Mouse (Mus musculus) hindbrain, embryonic 16.5 days (tissue): ENCODE data around the gene Kcnk6. TPM values are rescaled to one million over a fixed set of nuclear protein-coding genes. Genes with fewer than 3 reads are reported as not detected.
"Not testable (repeated sequence)": the region's sequence is repeated elsewhere in the genome, so short reads cannot be mapped to it uniquely, and the experiment has no call there.

Experiments
- ATAC-seq: fragments of 200-750 bp; cut with Nextera tagmentation; 2 replicates; pipeline ENCODE4 v1.8.0; 2017; ENCODE audit warnings: moderate TSS enrichment, moderate library complexity
- H3K27ac ChIP-seq: fragments of 300-500 bp; sonication (generic); 2 replicates; pipeline ENCODE4 v1.5.1; 2014; ENCODE audit warnings: low read depth, mild to moderate bottlenecking, control low read depth, low read length, moderate library complexity
- H3K27me3 ChIP-seq: fragments of 300-500 bp; sonication (generic); replicated peaks from 2 replicates; pipeline ENCODE4 v1.6.1; 2014; ENCODE audit warnings: low read length; ENCODE audit not compliant: control insufficient read depth, insufficient read depth
- H3K36me3 ChIP-seq: fragments of 300-500 bp; sonication (generic); 2 replicates; pipeline ENCODE4 v1.6.1; 2014; ENCODE audit warnings: mild to moderate bottlenecking, low read length, moderate library complexity, mixed read lengths; ENCODE audit not compliant: control insufficient read depth, insufficient read depth
- H3K4me1 ChIP-seq: fragments of 300-500 bp; sonication (generic); 2 replicates; pipeline ENCODE4 v1.6.1; 2014; ENCODE audit warnings: low read depth, low read length; ENCODE audit not compliant: control insufficient read depth, insufficient read depth
- H3K4me2 ChIP-seq: fragments of 300-500 bp; sonication (generic); 2 replicates; pipeline ENCODE4 v1.6.1; 2014; ENCODE audit warnings: mild to moderate bottlenecking, low read length, control low read depth, moderate library complexity
- H3K4me3 ChIP-seq: fragments of 300-500 bp; sonication (generic); 2 replicates; pipeline ENCODE4 v1.5.1; 2014; ENCODE audit warnings: mild to moderate bottlenecking, low read length, control low read depth, moderate library complexity
- H3K9ac ChIP-seq: fragments of 300-500 bp; sonication (generic); 2 replicates; pipeline ENCODE4 v1.6.1; 2014; ENCODE audit warnings: low read depth, mild to moderate bottlenecking, control low read depth, low read length, moderate library complexity
- H3K9me3 ChIP-seq: fragments of 300-500 bp; sonication (generic); 2 replicates; pipeline ENCODE4 v1.6.1; 2014; ENCODE audit warnings: mild to moderate bottlenecking, low read length, moderate library complexity; ENCODE audit not compliant: control insufficient read depth
- WGBS: fragments of 180-500 bp; shearing (Covaris S2); extraction: QIAGEN DNeasy Blood & Tissue Kit; methylation state at CpG from one replicate; pipeline ENCODE4 v1.1.7; 2014; 5-methylcytosine and 5-hydroxymethylcytosine counted together
- polyA plus RNA-seq: library from polyadenylated mRNA; unstranded; fragments of >200 nt; fragmentation: Nextera tagmentation; extraction: Ambion mirVana; gene quantifications from 2 replicates; pipeline ENCODE4 v1.2.1, GENCODE M21; 2015

Kcnk6 gene
- polyA plus RNA-seq, 1 experiment from 2014 or later: 1.0 TPM

DNA sequence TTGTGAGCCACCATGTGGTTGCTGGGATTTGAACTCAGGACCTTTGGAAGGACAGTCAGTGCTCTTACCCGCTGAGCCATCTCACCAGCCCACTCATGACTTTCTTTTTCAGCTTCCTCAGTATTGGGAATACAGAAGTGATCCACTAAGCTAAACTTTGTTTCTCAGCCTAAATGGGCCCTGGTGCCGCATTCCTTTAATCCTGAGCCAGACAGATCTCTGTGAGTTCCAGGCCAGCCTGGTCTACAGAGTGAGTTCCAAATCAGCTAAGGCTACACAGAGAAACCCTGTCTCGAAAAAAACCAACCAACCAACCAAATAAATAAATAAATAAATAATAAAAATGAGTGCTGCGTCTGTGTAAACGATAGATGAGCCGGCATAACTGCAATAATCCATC lies 5.3 kb upstream of the Kcnk6 start:
- not testable (repeated sequence) for H3K27me3 ChIP-seq, H3K36me3 ChIP-seq, H3K9me3 ChIP-seq, H3K4me1 ChIP-seq
- WGBS: 28% methylated on average over 6 of the region's 6 CpGs
- Histone ChIP-seq H3K9ac (peak overlapping the region; percentile 68), H3K4me2 (peak overlapping the region; percentile 91), H3K4me3 (peak overlapping the region; percentile 80), H3K27ac (peak overlapping the region; percentile 89)
- ATAC-seq: peak; percentile 9; the same call in 1 of the 2 replicates

DNA sequence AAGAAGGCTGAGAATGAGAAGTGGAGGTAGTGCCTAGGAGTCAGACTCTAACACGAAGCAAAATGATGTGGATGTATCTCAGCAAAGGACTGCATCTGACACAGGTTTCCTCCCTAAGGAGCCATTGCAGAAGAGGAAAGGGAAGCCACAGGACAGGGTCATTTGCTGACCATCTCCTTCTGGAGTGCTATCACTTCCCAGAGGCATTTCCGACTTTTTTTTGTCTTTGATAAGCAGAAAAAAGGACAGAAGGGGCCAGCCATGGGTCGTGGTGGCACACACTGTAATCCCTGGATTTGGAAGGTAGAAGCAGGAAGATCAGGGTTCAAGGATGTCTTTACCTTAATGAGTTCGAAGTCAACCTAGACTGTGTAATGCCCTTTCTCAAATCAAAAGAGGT lies 4.3 kb upstream of the Kcnk6 start:
- H3K9ac ChIP-seq: no peak overlapping the region
- H3K4me1 ChIP-seq: peaks cover 16% of the 10 kb centered on the region
- H3K4me2 ChIP-seq: no peak overlapping the region
- H3K4me3 ChIP-seq: no peak overlapping the region
- H3K9me3 ChIP-seq: no peaks in the 10 kb centered on the region
- peaks cover 9% of the 10 kb centered on the region for H3K27me3 ChIP-seq
- H3K36me3 ChIP-seq: no peaks in the 10 kb centered on the region
- no peak overlapping the region for H3K27ac ChIP-seq
- ATAC-seq: no peak
- 89% methylated on average over 4 of the region's 4 CpGs for WGBS

DNA sequence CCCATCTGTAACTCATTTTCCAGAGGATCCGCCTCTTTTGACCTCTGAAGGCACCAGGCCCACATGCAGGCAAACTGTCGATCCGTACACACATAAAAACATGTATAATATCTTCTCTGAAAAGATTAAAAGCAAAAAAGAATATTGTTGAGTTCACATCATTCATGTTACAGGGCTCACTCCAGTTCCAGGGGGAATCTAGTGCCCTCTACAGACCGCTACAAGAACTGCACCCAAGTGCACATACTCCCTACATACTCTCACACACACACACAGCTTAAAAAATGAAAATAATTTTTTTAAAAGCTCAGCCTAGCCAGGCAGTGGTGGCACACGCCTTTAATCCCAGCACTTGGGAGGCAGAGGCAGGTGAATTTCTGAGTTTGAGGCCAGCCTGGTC lies 2.3 kb upstream of the Kcnk6 start:
- H3K4me1 ChIP-seq: peaks cover 16% of the 10 kb centered on the region
- no peak overlapping the region for H3K4me3 ChIP-seq
- H3K27me3 ChIP-seq: peaks cover 15% of the 10 kb centered on the region
- H3K27ac ChIP-seq: no peak overlapping the region
- no peak overlapping the region for H3K4me2 ChIP-seq
- H3K36me3 ChIP-seq: no peaks in the 10 kb centered on the region
- 84% methylated on average over 5 of the region's 5 CpGs for WGBS
- no peak overlapping the region for H3K9ac ChIP-seq
- ATAC-seq: no peak
- no peaks in the 10 kb centered on the region for H3K9me3 ChIP-seq

DNA sequence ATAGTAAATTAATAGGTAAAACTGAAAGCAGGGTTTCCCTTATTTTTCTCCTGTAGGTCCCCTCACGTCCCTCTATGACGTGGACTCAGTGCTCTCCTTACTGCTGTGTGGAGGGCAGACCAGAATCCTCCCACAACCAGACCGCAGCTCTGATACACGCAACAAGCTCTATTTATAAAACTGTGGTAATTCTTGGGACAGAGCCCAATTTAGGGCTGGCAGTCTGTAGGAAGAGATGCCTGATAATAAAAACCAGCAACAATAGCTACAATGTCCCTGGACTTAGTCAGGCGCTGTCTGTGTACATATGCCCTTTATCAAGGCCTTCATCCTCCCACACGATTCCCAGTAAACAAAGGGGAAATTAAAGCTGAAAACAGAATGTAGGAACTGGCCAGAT lies 1.4 kb upstream of the Kcnk6 start:
- peaks cover 15% of the 10 kb centered on the region for H3K27me3 ChIP-seq
- 64% methylated on average over 6 of the region's 6 CpGs for WGBS
- no peaks in the 10 kb centered on the region for H3K9me3 ChIP-seq
- no peak overlapping the region for H3K9ac ChIP-seq
- H3K27ac ChIP-seq: no peak overlapping the region
- no peaks in the 10 kb centered on the region for H3K36me3 ChIP-seq
- no peak for ATAC-seq
- H3K4me3 ChIP-seq: no peak overlapping the region
- no peak overlapping the region for H3K4me2 ChIP-seq
- peaks cover 9% of the 10 kb centered on the region for H3K4me1 ChIP-seq

DNA sequence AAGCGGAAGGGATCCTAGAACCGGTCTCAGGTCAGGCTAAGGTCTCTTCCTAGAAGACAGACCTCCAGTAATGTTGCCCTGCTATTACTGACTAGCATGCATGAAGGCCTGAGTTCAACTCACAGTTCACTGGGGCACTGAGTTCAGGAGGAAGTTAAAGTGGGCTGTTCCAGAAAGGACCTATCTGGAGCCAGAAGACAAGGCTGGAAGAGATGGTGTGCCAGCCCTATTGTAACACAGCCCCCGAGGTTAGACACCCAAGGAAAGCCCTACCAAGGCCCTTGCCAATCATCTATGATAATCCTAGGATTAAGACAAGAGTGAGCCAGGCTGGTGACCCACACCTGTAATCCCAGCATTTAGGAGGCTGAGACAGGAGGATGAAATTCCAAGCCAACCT lies 798 bp downstream of the Kcnk6 start:
- H3K4me3 ChIP-seq: no peak overlapping the region; the same call in 1 of the 2 replicates
- H3K4me1 ChIP-seq: peaks cover 7% of the 10 kb centered on the region
- H3K36me3 ChIP-seq: no peaks in the 10 kb centered on the region
- WGBS: 57% methylated on average over 3 of the region's 3 CpGs
- H3K4me2 ChIP-seq: no peak overlapping the region; the same call in 1 of the 2 replicates
- ATAC-seq: no peak
- H3K27me3 ChIP-seq: peaks cover 15% of the 10 kb centered on the region
- H3K27ac ChIP-seq: no peak overlapping the region
- H3K9me3 ChIP-seq: no peaks in the 10 kb centered on the region
- H3K9ac ChIP-seq: no peak overlapping the region

DNA sequence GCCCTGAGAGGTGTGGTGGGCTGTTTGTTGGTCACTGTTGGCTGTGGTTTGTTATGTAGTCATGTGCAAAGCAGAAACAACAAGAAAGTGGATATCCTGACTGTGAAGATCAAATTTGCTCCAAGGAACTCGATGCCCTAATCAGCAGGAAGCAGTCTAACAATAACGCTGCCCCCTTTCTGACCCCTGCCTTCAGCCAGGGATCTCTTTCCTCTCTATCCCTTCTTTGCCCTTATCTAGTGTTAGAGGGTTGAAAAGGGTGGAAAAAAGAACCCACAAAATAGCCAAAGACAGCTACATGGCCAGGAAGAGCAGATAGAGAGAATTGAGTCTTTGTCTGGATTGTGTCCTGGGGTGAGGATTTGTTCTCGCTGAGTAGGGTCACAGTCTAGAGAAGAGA lies 1.8 kb downstream of the Kcnk6 start:
- no peak overlapping the region for H3K27ac ChIP-seq
- 23% methylated on average over 3 of the region's 3 CpGs for WGBS

DNA sequence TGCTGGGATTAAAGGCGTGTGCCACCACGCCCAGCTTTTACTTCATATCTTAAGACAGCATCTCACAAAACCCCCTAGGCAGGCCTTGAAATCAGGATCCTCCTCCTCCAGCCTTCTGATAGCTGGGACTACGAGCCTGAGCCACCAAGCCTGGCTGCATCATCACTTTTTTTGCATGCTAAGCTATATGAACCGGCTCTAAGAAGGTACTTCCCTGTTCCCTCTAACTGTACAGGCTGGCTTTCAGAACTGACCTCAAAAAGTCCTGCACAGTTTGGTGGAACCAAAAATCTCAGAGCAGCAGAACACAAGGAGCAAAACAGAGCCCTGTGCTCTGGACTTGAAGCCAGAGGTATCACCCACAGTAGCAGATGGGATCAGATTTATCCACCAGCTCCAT lies 4.1 kb downstream of the Kcnk6 start:
- Histone ChIP-seq H3K4me2 (no peak overlapping the region), H3K9me3 (no peaks in the 10 kb centered on the region), H3K27ac (no peak overlapping the region), H3K36me3 (no peaks in the 10 kb centered on the region), H3K27me3 (peaks cover 10% of the 10 kb centered on the region), H3K4me1 (peaks cover 15% of the 10 kb centered on the region), H3K4me3 (no peak overlapping the region), H3K9ac (no peak overlapping the region)
- 70% methylated on average over 4 of the region's 4 CpGs for WGBS
- no peak for ATAC-seq

More for the DNA sequence above, 1.8 kb downstream of the Kcnk6 start:
- Histone ChIP-seq H3K4me3 (no peak overlapping the region), H3K9me3 (no peaks in the 10 kb centered on the region), H3K36me3 (no peaks in the 10 kb centered on the region), H3K27me3 (peaks cover 15% of the 10 kb centered on the region), H3K4me2 (no peak overlapping the region), H3K4me1 (peaks cover 7% of the 10 kb centered on the region), H3K9ac (no peak overlapping the region)
- no peak for ATAC-seq

DNA sequence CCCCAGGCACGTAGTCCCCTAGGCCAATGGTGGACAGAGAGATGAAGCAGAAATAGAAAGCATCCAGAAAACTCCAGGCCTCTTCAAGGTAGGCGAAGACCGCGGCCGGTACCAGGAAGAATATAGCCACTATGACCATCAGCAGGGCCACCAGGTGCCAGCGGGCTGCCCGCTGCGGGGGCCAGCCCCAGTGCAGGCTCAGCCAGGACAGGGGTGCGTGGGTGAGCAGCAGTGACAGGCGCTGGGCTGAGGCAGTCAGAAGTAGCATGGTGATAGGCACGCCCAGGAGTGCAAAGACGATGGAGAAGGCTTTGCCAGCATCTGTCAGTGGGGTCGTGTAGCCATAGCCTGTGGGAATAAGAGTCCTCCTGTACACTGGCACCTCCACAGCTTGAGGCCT lies 6.8 kb downstream of the Kcnk6 start:
- ATAC-seq: peak; percentile 51
- H3K4me1 ChIP-seq: peaks cover 8% of the 10 kb centered on the region
- no peak overlapping the region for H3K27ac ChIP-seq
- H3K9ac ChIP-seq: peak overlapping the region; percentile 23; the same call in 1 of the 2 replicates
- H3K36me3 ChIP-seq: no peaks in the 10 kb centered on the region
- H3K27me3 ChIP-seq: no peaks in the 10 kb centered on the region; the same call in 1 of the 2 replicates
- peak overlapping the region; percentile 50 for H3K4me2 ChIP-seq
- 71% methylated on average over 13 of the region's 13 CpGs for WGBS
- H3K9me3 ChIP-seq: no peaks in the 10 kb centered on the region
- H3K4me3 ChIP-seq: peak overlapping the region; percentile 10; the same call in 1 of the 2 replicates

DNA sequence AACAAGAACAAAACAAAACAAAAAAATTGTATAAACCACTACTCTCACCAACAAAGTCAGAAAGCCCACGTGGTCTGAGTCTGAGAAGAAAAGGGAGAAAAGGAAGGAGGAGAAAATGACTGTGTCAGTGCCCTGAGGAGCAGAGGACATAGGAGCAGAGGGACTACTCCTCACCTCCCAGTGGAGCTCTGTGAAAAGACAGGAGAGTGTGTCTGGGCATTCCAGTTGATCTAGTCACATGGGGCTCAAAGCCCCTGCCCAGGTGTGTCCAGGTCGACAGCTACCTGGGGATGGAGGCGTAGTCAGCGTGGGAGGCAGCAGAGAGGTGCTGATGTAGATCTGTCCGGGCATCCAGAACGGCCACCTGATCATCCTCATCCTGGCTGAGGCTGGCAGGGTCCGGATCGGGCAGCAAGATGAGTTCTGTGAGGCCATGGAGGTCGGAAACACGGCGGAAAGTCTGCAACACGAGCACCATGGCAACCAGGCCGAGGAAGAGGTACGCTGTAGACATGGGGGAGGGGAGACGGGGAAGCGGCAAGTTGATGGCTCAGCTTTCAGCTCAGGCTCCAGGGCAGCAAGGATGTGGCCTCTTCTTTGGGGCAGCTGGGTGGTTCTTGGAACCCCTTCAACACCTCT lies 7.4 kb downstream of the Kcnk6 start:
- H3K4me3 ChIP-seq: peak overlapping the region; percentile 10; the same call in 1 of the 2 replicates
- peak; percentile 78 for ATAC-seq
- H3K4me2 ChIP-seq: peak overlapping the region; percentile 50

More for the DNA sequence above, 7.4 kb downstream of the Kcnk6 start:
- H3K4me1 ChIP-seq: peaks cover 8% of the 10 kb centered on the region
- 12% methylated on average over 16 of the region's 16 CpGs for WGBS
- no peaks in the 10 kb centered on the region for H3K36me3 ChIP-seq
- H3K27me3 ChIP-seq: no peaks in the 10 kb centered on the region
- peaks cover 3% of the 10 kb centered on the region; the same call in 1 of the 2 replicates for H3K9me3 ChIP-seq
- H3K27ac ChIP-seq: no peak overlapping the region
- peak overlapping the region; percentile 58 for H3K9ac ChIP-seq
